Mouse (Mus musculus): ENCODE measurements around the gene Zdhhc19. TPM values are rescaled to one million over a fixed set of nuclear protein-coding genes. Genes with fewer than 3 reads are reported as not detected.

Gene Zdhhc19
- polyA plus RNA-seq, 1 experiment: not detected

GRCm38 (mm10) chr16:32498996-32499395, 2.9 kb downstream of the Zdhhc19 start:
- peaks cover 6% of the 10 kb centered on the region for H3K4me1 ChIP-seq (ENCODE audit: control insufficient read depth, insufficient read depth, low read length)
- H3K36me3 ChIP-seq (ENCODE audit: control insufficient read depth, insufficient read depth, low read length, poor library complexity, severe bottlenecking): no peaks in the 10 kb centered on the region
- H3K27me3 ChIP-seq (ENCODE audit: control insufficient read depth, insufficient read depth, low read length, poor library complexity, severe bottlenecking): no peaks in the 10 kb centered on the region
- no peak overlapping the region for H3K9ac ChIP-seq (ENCODE audit: low read depth, poor library complexity, severe bottlenecking)
- H3K27ac ChIP-seq (ENCODE audit: insufficient read depth, low read length): no peak overlapping the region
- no peak for TF ChIP-seq CTCF (IDR thresholded peaks at IDR 0.05; ENCODE audit: low read depth, low read length)
- TF ChIP-seq EP300 (IDR thresholded peaks at IDR 0.05; ENCODE audit: insufficient read depth, low read depth, low read length): no peak
- no peak for TF ChIP-seq POLR2A (IDR thresholded peaks at IDR 0.05; ENCODE audit: insufficient read depth, low read length)
- H3K4me3 ChIP-seq (ENCODE audit: low read depth, low read length): peak overlapping the region; percentile 24
- H3K9me3 ChIP-seq (replicated peaks; ENCODE audit: control insufficient read depth, insufficient read depth, low read length, poor library complexity, severe bottlenecking): no peaks in the 10 kb centered on the region

GRCm38 (mm10) chr16:32499430-32500037, 3.5 kb downstream of the Zdhhc19 start:
- H3K4me3 ChIP-seq (ENCODE audit: low read depth, low read length): peak overlapping the region; percentile 51

DNA sequence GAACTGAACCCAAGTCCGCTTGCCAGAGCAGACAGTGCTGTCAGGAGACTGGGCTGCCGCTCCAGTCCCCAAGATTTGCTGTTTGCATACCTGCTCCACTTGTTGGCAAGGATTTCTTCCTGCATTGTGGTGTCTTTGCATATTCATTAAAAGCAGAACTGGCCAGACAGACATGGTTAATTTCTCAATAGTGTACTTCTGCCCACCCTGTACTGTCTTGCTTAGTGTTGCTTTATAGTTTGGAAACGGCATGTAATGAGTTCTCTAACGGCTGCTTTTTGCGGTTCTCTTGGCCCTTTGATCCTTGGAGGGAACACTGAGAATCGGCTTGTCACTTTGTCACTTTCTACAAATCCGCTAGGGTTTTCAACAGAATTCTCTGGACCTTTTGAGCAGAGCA, 5.4 kb downstream of the Zdhhc19 start:
- Histone ChIP-seq H3K9ac (ENCODE audit: low read depth, poor library complexity, severe bottlenecking) (no peak overlapping the region), H3K36me3 (ENCODE audit: control insufficient read depth, insufficient read depth, low read length, poor library complexity, severe bottlenecking) (no peaks in the 10 kb centered on the region), H3K27ac (ENCODE audit: insufficient read depth, low read length) (no peak overlapping the region), H3K27me3 (ENCODE audit: control insufficient read depth, insufficient read depth, low read length, poor library complexity, severe bottlenecking) (no peaks in the 10 kb centered on the region), H3K4me3 (ENCODE audit: low read depth, low read length) (no peak overlapping the region), H3K4me1 (ENCODE audit: control insufficient read depth, insufficient read depth, low read length) (peaks cover 6% of the 10 kb centered on the region), H3K9me3 (replicated peaks; ENCODE audit: control insufficient read depth, insufficient read depth, low read length, poor library complexity, severe bottlenecking) (no peaks in the 10 kb centered on the region)
- TF ChIP-seq EP300 (IDR thresholded peaks at IDR 0.05; ENCODE audit: insufficient read depth, low read depth, low read length): no peak
- TF ChIP-seq POLR2A (IDR thresholded peaks at IDR 0.05; ENCODE audit: insufficient read depth, low read length): no peak
- no peak for TF ChIP-seq CTCF (IDR thresholded peaks at IDR 0.05; ENCODE audit: low read depth, low read length)

More at GRCm38 (mm10) chr16:32499430-32500037, 3.5 kb downstream of the Zdhhc19 start:
- H3K4me1 ChIP-seq (ENCODE audit: control insufficient read depth, insufficient read depth, low read length): peaks cover 6% of the 10 kb centered on the region
- no peaks in the 10 kb centered on the region for H3K36me3 ChIP-seq (ENCODE audit: control insufficient read depth, insufficient read depth, low read length, poor library complexity, severe bottlenecking)
- H3K9ac ChIP-seq (ENCODE audit: low read depth, poor library complexity, severe bottlenecking): no peak overlapping the region
- H3K27me3 ChIP-seq (ENCODE audit: control insufficient read depth, insufficient read depth, low read length, poor library complexity, severe bottlenecking): no peaks in the 10 kb centered on the region
- TF ChIP-seq POLR2A (IDR thresholded peaks at IDR 0.05; ENCODE audit: insufficient read depth, low read length) (no peak), CTCF (IDR thresholded peaks at IDR 0.05; ENCODE audit: low read depth, low read length) (peak; percentile 97), EP300 (IDR thresholded peaks at IDR 0.05; ENCODE audit: insufficient read depth, low read depth, low read length) (peak; percentile 57; the same call in 1 of the 2 replicates)
- H3K27ac ChIP-seq (ENCODE audit: insufficient read depth, low read length): no peak overlapping the region
- no peaks in the 10 kb centered on the region for H3K9me3 ChIP-seq (replicated peaks; ENCODE audit: control insufficient read depth, insufficient read depth, low read length, poor library complexity, severe bottlenecking)

GRCm38 (mm10) chr16:32502621-32503335, 6.7 kb downstream of the Zdhhc19 start:
- H3K9ac ChIP-seq (ENCODE audit: low read depth, poor library complexity, severe bottlenecking): no peak overlapping the region
- peak overlapping the region; percentile 44 for H3K4me3 ChIP-seq (ENCODE audit: low read depth, low read length)
- no peaks in the 10 kb centered on the region for H3K27me3 ChIP-seq (ENCODE audit: control insufficient read depth, insufficient read depth, low read length, poor library complexity, severe bottlenecking)
- no peaks in the 10 kb centered on the region for H3K4me1 ChIP-seq (ENCODE audit: control insufficient read depth, insufficient read depth, low read length)
- TF ChIP-seq EP300 (IDR thresholded peaks at IDR 0.05; ENCODE audit: insufficient read depth, low read depth, low read length) (peak; percentile 52; the same call in 1 of the 2 replicates), CTCF (IDR thresholded peaks at IDR 0.05; ENCODE audit: low read depth, low read length) (no peak), POLR2A (IDR thresholded peaks at IDR 0.05; ENCODE audit: insufficient read depth, low read length) (no peak)
- no peaks in the 10 kb centered on the region for H3K36me3 ChIP-seq (ENCODE audit: control insufficient read depth, insufficient read depth, low read length, poor library complexity, severe bottlenecking)
- H3K9me3 ChIP-seq (replicated peaks; ENCODE audit: control insufficient read depth, insufficient read depth, low read length, poor library complexity, severe bottlenecking): no peaks in the 10 kb centered on the region
- peak overlapping the region; percentile 40 for H3K27ac ChIP-seq (ENCODE audit: insufficient read depth, low read length)

- Histone ChIP-seq H3K9ac (ENCODE audit: low read depth, poor library complexity, severe bottlenecking) (no peak overlapping the region), H3K4me3 (ENCODE audit: low read depth, low read length) (no peak overlapping the region), H3K9me3 (replicated peaks; ENCODE audit: control insufficient read depth, insufficient read depth, low read length, poor library complexity, severe bottlenecking) (no peaks in the 10 kb centered on the region), H3K27me3 (ENCODE audit: control insufficient read depth, insufficient read depth, low read length, poor library complexity, severe bottlenecking) (no peaks in the 10 kb centered on the region), H3K36me3 (ENCODE audit: control insufficient read depth, insufficient read depth, low read length, poor library complexity, severe bottlenecking) (no peaks in the 10 kb centered on the region), H3K27ac (ENCODE audit: insufficient read depth, low read length) (no peak overlapping the region), H3K4me1 (ENCODE audit: control insufficient read depth, insufficient read depth, low read length) (peaks cover 3% of the 10 kb centered on the region)
- no peak for TF ChIP-seq EP300 (IDR thresholded peaks at IDR 0.05; ENCODE audit: insufficient read depth, low read depth, low read length)
- TF ChIP-seq CTCF (IDR thresholded peaks at IDR 0.05; ENCODE audit: low read depth, low read length): no peak
- no peak for TF ChIP-seq POLR2A (IDR thresholded peaks at IDR 0.05; ENCODE audit: insufficient read depth, low read length)
Measured at GRCm38 (mm10) chr16:32503633-32504032, 7.6 kb downstream of the Zdhhc19 start.

DNA sequence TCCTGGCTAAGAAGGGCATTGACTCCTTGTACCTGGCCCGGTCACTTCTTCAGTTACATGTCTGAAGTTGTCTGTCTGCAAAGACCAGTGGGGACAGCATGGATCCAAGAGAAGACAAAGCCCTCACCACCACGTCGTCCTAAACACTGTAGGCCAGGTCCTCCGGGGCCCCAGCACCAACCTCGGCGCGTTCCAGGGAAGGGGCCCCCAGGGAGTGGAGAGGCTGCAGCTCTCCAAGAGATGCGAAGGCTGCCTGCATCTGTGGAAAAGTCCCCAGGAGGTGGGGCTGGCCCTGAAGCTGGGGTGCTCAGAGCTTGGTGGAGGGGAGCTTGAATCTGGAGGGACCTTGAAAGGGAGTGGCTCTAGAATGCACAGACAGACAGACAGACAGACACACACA, 10.2 kb downstream of the Zdhhc19 start:
- peaks cover 10% of the 10 kb centered on the region for H3K4me1 ChIP-seq (ENCODE audit: control insufficient read depth, insufficient read depth, low read length)
- no peak overlapping the region for H3K4me3 ChIP-seq (ENCODE audit: low read depth, low read length)
- H3K27me3 ChIP-seq (ENCODE audit: control insufficient read depth, insufficient read depth, low read length, poor library complexity, severe bottlenecking): no peaks in the 10 kb centered on the region
- H3K9me3 ChIP-seq (replicated peaks; ENCODE audit: control insufficient read depth, insufficient read depth, low read length, poor library complexity, severe bottlenecking): no peaks in the 10 kb centered on the region
- H3K9ac ChIP-seq (ENCODE audit: low read depth, poor library complexity, severe bottlenecking): no peak overlapping the region
- no peaks in the 10 kb centered on the region for H3K36me3 ChIP-seq (ENCODE audit: control insufficient read depth, insufficient read depth, low read length, poor library complexity, severe bottlenecking)
- H3K27ac ChIP-seq (ENCODE audit: insufficient read depth, low read length): no peak overlapping the region
- TF ChIP-seq CTCF (IDR thresholded peaks at IDR 0.05; ENCODE audit: low read depth, low read length) (no peak), POLR2A (IDR thresholded peaks at IDR 0.05; ENCODE audit: insufficient read depth, low read length) (no peak), EP300 (IDR thresholded peaks at IDR 0.05; ENCODE audit: insufficient read depth, low read depth, low read length) (no peak)
